Mouse (Mus musculus): Measurements from ENCODE around the gene Cyct.

- TF ChIP-seq TCF12 (IDR thresholded peaks at IDR 0.05; ENCODE audit: low read depth, low read length) (no peak), ELF1 (IDR thresholded peaks at IDR 0.05; ENCODE audit: low read depth, low read length) (no peak)
These were observed 7.1 kb upstream of the Cyct start for GRCm38 (mm10) chr2:76367188-76367922.
